Mouse (Mus musculus) neural tube, embryonic 10.5 days (tissue): ENCODE measurements around the gene Nat8f4.
A peak's percentile ranks its signal among the peaks of the same experiment; 100 is the strongest.
"Not testable (repeated sequence)": the region's sequence is repeated elsewhere in the genome, so short reads cannot be mapped to it uniquely, and the experiment has no call there.

Source experiments
- DNase-seq: peaks from one replicate; pipeline ENCODE4 v3.0.0-alpha.2; 2017; ENCODE audit warnings: low spot score; ENCODE audit errors: extremely low spot score

Gene Nat8f4

GRCm38 (mm10) chr6:85904642-85905061 is at the start of gene Nat8f4:
Gene Nat8f4 (minus strand): TSS chr6:85904884.
- peak; percentile 60 for DNase-seq

GRCm38 (mm10) chr6:85948549-85948948 is 43.9 kb upstream of the Nat8f4 start:
- DNase-seq, result no peak

- DNase-seq, result no peak
Measured at GRCm38 (mm10) chr6:85942469-85942868, 37.8 kb upstream of the Nat8f4 start.

- DNase-seq, result no peak
Measured at GRCm38 (mm10) chr6:85938701-85939100, 34.0 kb upstream of the Nat8f4 start.

- DNase-seq, result peak; percentile 84
Measured at GRCm38 (mm10) chr6:85936508-85937465, 32.1 kb upstream of the Nat8f4 start.

GRCm38 (mm10) chr6:85935646-85936045 is 31.0 kb upstream of the Nat8f4 start:
- DNase-seq, result no peak

GRCm38 (mm10) chr6:85934047-85934446 is 29.4 kb upstream of the Nat8f4 start:
- no peak for DNase-seq

- no peak for DNase-seq
Measured at GRCm38 (mm10) chr6:85929312-85929711, 24.6 kb upstream of the Nat8f4 start.

- DNase-seq, result no peak
Measured at GRCm38 (mm10) chr6:85927476-85928464, 23.1 kb upstream of the Nat8f4 start.

GRCm38 (mm10) chr6:85926709-85927108 is 22.0 kb upstream of the Nat8f4 start:
- DNase-seq, result no peak

- DNase-seq, result no peak
Measured at GRCm38 (mm10) chr6:85923643-85924042, 19.0 kb upstream of the Nat8f4 start.

- no peak for DNase-seq
Measured at GRCm38 (mm10) chr6:85919401-85919800, 14.7 kb upstream of the Nat8f4 start.

GRCm38 (mm10) chr6:85918341-85918740 is 13.7 kb upstream of the Nat8f4 start:
- not testable (repeated sequence) for DNase-seq

- DNase-seq, result no peak
Measured at GRCm38 (mm10) chr6:85916596-85916995, 11.9 kb upstream of the Nat8f4 start.

- DNase-seq, result peak; percentile 87
Measured at GRCm38 (mm10) chr6:85915539-85916513, 11.1 kb upstream of the Nat8f4 start, which contains the start of gene Nat8f1. Gene Nat8f1 (minus strand): TSS chr6:85915687.

GRCm38 (mm10) chr6:85915141-85915538 is 10.5 kb upstream of the Nat8f4 start:
- no peak for DNase-seq

- no peak for DNase-seq
Measured at GRCm38 (mm10) chr6:85911587-85911986, 6.9 kb upstream of the Nat8f4 start, which contains the start of gene Tprkb. Gene Tprkb (plus strand): TSS chr6:85911865.

- no peak for DNase-seq
Measured at GRCm38 (mm10) chr6:85909704-85910103, 5.0 kb upstream of the Nat8f4 start.

GRCm38 (mm10) chr6:85908341-85908740 is 3.7 kb upstream of the Nat8f4 start:
- DNase-seq, result no peak

GRCm38 (mm10) chr6:85906911-85907351 is 2.2 kb upstream of the Nat8f4 start:
- DNase-seq, result not testable (repeated sequence)
